ENCODE assay signal across 16 mouse cellular contexts in the genomic region with DNA sequence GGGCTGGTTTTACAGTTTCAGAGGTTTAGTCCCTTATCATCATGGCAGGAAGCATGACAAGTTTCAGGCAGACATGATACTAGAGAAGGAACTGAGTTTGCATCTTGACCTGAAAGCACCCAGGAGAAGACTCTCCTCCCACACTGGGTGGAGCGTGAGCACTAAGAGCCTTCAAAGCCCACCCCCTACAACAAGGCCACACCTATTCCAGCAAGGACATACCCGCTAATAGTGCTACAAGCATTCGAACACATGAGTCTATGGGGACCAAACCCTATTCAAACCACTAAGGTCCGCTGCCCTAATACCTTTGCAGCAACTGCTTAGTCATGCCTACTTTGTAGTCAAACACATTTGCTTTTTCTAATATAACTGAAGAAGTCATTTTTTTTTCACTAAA.
DNase-seq lines count a peak whose midpoint lies in the region; ATAC-seq and TF ChIP-seq lines count a peak whose summit lies in the region.
"Had no signal": no experiment of that assay in that cellular context is flagged by ENCODE, and none has a peak within 500 bp of the region (broad histone marks: within the 10 kb centered on the region; RNA-seq: fewer than 3 reads in every experiment).

No protein-coding gene starts in this region.

- WGBS in heart, embryonic 11.5 days (ENCODE audit: insufficient replicate concordance), result 35% methylated on average over 4 of the region's 4 CpGs
- WGBS in midbrain, embryonic 11.5 days, result 53% methylated on average over 4 of the region's 4 CpGs
- 39% methylated on average over 4 of the region's 4 CpGs for WGBS in midbrain, embryonic 10.5 days
- WGBS in liver, embryonic 12.5 days (ENCODE audit: insufficient replicate concordance), result 49% methylated on average over 4 of the region's 4 CpGs
- WGBS in neural tube, embryonic 13.5 days, result 40% methylated on average over 4 of the region's 4 CpGs
- 64% methylated on average over 4 of the region's 4 CpGs for WGBS in cerebellum, adult 2 months

- no peak for DNase-seq in heart, adult 8-10 months (ENCODE audit: low spot score)
- DNase-seq in midbrain, embryonic 11.5 days (ENCODE audit: low spot score, missing footprints), result no peak
- DNase-seq in midbrain, embryonic 10.5 days (ENCODE audit: low spot score), result no peak
- DNase-seq in cerebellum, adult 2 months, result no peak
- DNase-seq in right cerebral cortex, postnatal 4 days, result no peak
- DNase-seq: B cell, adult 2 months; cerebellum, adult 9-10 months; gastrocnemius, adult 2 months; heart, postnatal 14 days; layer of hippocampus, adult 9-11 months; lung, adult 2 months; thymus, postnatal 36 days had no signal

- H3K4me1 ChIP-seq in heart, embryonic 11.5 days (ENCODE audit: control insufficient read depth, insufficient read depth, low read length), result no peaks in the 10 kb centered on the region
- no peaks in the 10 kb centered on the region for H3K4me1 ChIP-seq in midbrain, embryonic 11.5 days (ENCODE audit: control insufficient read depth, insufficient read depth, low read length)
- no peaks in the 10 kb centered on the region for H3K4me1 ChIP-seq in midbrain, embryonic 10.5 days
- H3K4me1 ChIP-seq in liver, embryonic 12.5 days, result no peaks in the 10 kb centered on the region
- no peaks in the 10 kb centered on the region for H3K4me1 ChIP-seq in neural tube, embryonic 13.5 days (replicated peaks)
- H3K4me1 ChIP-seq in cerebellum, adult 2 months (ENCODE audit: control insufficient read depth, insufficient read depth, low read length), result no peaks in the 10 kb centered on the region
- H3K4me1 ChIP-seq: stomach, embryonic 15.5 days had no signal

- H3K4me3 ChIP-seq in heart, embryonic 11.5 days (ENCODE audit: low read depth, low read length), result no peak overlapping the region
- no peak overlapping the region for H3K4me3 ChIP-seq in midbrain, embryonic 11.5 days (ENCODE audit: low read depth, low read length)
- H3K4me3 ChIP-seq in midbrain, embryonic 10.5 days, result no peak overlapping the region
- H3K4me3 ChIP-seq in liver, embryonic 12.5 days, result no peak overlapping the region
- H3K4me3 ChIP-seq in neural tube, embryonic 13.5 days, result no peak overlapping the region
- no peak overlapping the region for H3K4me3 ChIP-seq in cerebellum, adult 2 months (replicated peaks; ENCODE audit: insufficient read depth, low read depth, low read length)
- H3K4me3 ChIP-seq: gastrocnemius, adult 2 months; stomach, embryonic 15.5 days had no signal

- no peaks in the 10 kb centered on the region for H3K9me3 ChIP-seq in heart, embryonic 11.5 days (replicated peaks; ENCODE audit: control insufficient read depth, low read length)
- H3K9me3 ChIP-seq in midbrain, embryonic 11.5 days (ENCODE audit: control insufficient read depth, low read length), result no peaks in the 10 kb centered on the region; the same call in 1 of the 2 replicates
- no peaks in the 10 kb centered on the region for H3K9me3 ChIP-seq in midbrain, embryonic 10.5 days (replicated peaks)
- H3K9me3 ChIP-seq in liver, embryonic 12.5 days (replicated peaks), result no peaks in the 10 kb centered on the region
- H3K9me3 ChIP-seq in neural tube, embryonic 13.5 days, result no peaks in the 10 kb centered on the region
- H3K9me3 ChIP-seq: stomach, embryonic 15.5 days had no signal

- H3K9ac ChIP-seq in heart, embryonic 11.5 days (ENCODE audit: low read depth, low read length), result no peak overlapping the region
- no peak overlapping the region for H3K9ac ChIP-seq in midbrain, embryonic 11.5 days (ENCODE audit: low read length)
- H3K9ac ChIP-seq in liver, embryonic 12.5 days, result no peak overlapping the region
- no peak overlapping the region for H3K9ac ChIP-seq in neural tube, embryonic 13.5 days
- H3K9ac ChIP-seq: stomach, embryonic 15.5 days had no signal

- TF ChIP-seq CTCF in cerebellum, adult 2 months (IDR thresholded peaks at IDR 0.05; ENCODE audit: borderline replicate concordance, insufficient read depth, low read depth, low read length), result no peak

- 0 out of 2 replicates have a peak, but pooled peaks have one; percentile 46 for ATAC-seq in heart, embryonic 11.5 days (replicated peaks; ENCODE audit: insufficient number of reproducible peaks, low FRiP score, low TSS enrichment)
- ATAC-seq in midbrain, embryonic 11.5 days (ENCODE audit: low FRiP score), result peak; percentile 57; the same call in 1 of the 2 replicates
- peak; percentile 85 for ATAC-seq in liver, embryonic 12.5 days
- ATAC-seq in neural tube, embryonic 13.5 days (ENCODE audit: low read depth), result no peak

- no peaks in the 10 kb centered on the region for H3K27me3 ChIP-seq in heart, embryonic 11.5 days (ENCODE audit: control insufficient read depth, insufficient read depth, low read length)
- no peaks in the 10 kb centered on the region for H3K27me3 ChIP-seq in midbrain, embryonic 11.5 days (ENCODE audit: control insufficient read depth, insufficient read depth, low read length)
- no peaks in the 10 kb centered on the region for H3K27me3 ChIP-seq in midbrain, embryonic 10.5 days (ENCODE audit: low read depth, poor library complexity, severe bottlenecking)
- no peaks in the 10 kb centered on the region for H3K27me3 ChIP-seq in liver, embryonic 12.5 days (replicated peaks)
- H3K27me3 ChIP-seq in neural tube, embryonic 13.5 days, result no peaks in the 10 kb centered on the region
- no peaks in the 10 kb centered on the region for H3K27me3 ChIP-seq in cerebellum, adult 2 months (ENCODE audit: control insufficient read depth, insufficient read depth, low read length)
- H3K27me3 ChIP-seq: stomach, embryonic 15.5 days had no signal

- H3K27ac ChIP-seq in heart, embryonic 11.5 days (ENCODE audit: low read depth, low read length), result no peak overlapping the region
- H3K27ac ChIP-seq in midbrain, embryonic 11.5 days (ENCODE audit: low read depth, low read length), result no peak overlapping the region
- no peak overlapping the region for H3K27ac ChIP-seq in midbrain, embryonic 10.5 days (replicated peaks)
- no peak overlapping the region for H3K27ac ChIP-seq in liver, embryonic 12.5 days
- no peak overlapping the region for H3K27ac ChIP-seq in neural tube, embryonic 13.5 days (replicated peaks)
- no peak overlapping the region for H3K27ac ChIP-seq in cerebellum, adult 2 months (ENCODE audit: insufficient read depth, low read length)
- H3K27ac ChIP-seq: gastrocnemius, adult 2 months; stomach, embryonic 15.5 days had no signal

- H3K36me3 ChIP-seq in heart, embryonic 11.5 days (ENCODE audit: control insufficient read depth, insufficient read depth, low read length), result no peaks in the 10 kb centered on the region
- H3K36me3 ChIP-seq in midbrain, embryonic 11.5 days (ENCODE audit: control insufficient read depth, insufficient read depth, low read length), result no peaks in the 10 kb centered on the region
- H3K36me3 ChIP-seq in midbrain, embryonic 10.5 days, result no peaks in the 10 kb centered on the region
- no peaks in the 10 kb centered on the region for H3K36me3 ChIP-seq in liver, embryonic 12.5 days
- H3K36me3 ChIP-seq in neural tube, embryonic 13.5 days, result no peaks in the 10 kb centered on the region
- H3K36me3 ChIP-seq: stomach, embryonic 15.5 days had no signal

- peak overlapping the region; percentile 45 for H3K4me2 ChIP-seq in heart, embryonic 11.5 days
- peak overlapping the region; percentile 2; the same call in 1 of the 2 replicates for H3K4me2 ChIP-seq in midbrain, embryonic 11.5 days
- peak overlapping the region; percentile 19; the same call in 1 of the 2 replicates for H3K4me2 ChIP-seq in liver, embryonic 12.5 days
- peak overlapping the region; percentile 14; the same call in 1 of the 2 replicates for H3K4me2 ChIP-seq in neural tube, embryonic 13.5 days
- H3K4me2 ChIP-seq: stomach, embryonic 15.5 days had no signal

- no peak for TF ChIP-seq POLR2A in cerebellum, adult 2 months (IDR thresholded peaks at IDR 0.05; ENCODE audit: borderline replicate concordance, insufficient read depth, low read length)
